Mouse (Mus musculus) ovary, postnatal 10 days (tissue): ENCODE measurements around the gene Rgl3.

Experiments
- DNase-seq: peaks from one replicate; pipeline ENCODE4 v3.0.0; 2022; ENCODE audit warnings: low spot score

Gene Rgl3

DNA sequence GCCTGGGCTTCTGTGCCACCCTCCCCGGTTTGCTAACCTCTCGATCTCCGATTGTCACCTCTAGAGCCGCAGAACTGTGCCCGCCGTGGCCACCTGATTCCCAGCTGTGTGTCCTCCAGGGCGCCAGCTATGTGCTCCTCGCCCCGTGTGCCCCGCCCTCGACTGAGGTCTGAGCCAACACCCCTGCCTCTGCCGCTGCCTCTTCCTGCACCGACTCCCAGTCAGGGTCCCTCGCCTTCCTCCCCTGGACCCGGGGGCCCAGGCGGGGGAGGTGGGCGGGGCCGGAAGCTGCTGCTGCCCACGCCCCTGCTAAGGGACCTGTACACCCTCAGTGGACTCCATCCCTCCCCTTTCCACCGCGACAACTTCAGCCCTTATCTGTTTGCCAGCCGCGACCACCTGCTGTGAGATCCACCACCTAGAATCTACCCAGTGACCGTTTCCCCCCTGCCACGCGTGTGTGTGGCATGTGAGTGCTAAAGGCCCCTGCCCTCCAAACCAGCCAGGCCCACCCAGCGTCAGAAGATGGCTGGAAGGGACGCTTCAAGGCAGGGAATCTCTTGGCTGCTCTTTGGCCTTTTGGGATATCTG is 41.6 kb downstream of the Rgl3 start:
- DNase-seq, result no peak

DNA sequence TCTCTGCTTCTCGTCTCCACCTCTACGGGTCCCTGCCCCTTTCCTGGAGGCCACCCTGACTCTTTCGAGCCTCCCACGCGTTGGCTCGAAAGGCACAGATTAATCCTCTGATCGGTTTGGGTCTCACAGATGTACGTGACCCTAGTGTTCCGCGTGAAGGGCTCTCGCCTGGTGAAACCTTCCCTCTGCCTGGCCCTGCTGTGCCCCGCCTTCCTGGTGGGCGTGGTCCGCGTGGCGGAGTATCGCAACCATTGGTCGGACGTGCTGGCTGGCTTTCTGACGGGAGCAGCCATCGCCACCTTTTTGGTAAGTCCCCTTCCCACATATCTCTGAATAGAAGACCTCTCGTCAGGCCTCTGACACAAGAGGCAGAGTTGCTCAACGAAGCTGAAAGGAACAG is 45.0 kb downstream of the Rgl3 start:
- DNase-seq, result no peak

DNA sequence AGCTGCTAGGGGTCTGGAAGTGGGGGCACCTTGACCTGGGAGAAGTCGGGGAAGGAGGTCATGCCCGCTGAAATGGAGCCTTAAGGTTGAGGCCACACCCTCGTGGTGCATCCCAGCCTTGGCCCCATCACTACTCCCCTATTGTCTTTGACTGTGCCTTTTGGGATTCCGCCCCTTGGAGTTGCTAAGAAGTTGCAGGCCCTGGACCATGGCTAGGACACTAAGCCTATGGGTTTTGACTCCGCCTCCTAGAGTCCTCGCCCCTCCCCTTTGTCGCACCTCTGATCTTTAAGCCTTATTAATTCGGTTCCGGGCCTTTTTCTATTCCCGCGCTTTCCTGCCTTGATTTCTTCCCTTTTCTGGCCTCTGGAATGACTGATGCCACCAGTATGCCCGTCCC is 45.6 kb downstream of the Rgl3 start:
- no peak for DNase-seq

DNA sequence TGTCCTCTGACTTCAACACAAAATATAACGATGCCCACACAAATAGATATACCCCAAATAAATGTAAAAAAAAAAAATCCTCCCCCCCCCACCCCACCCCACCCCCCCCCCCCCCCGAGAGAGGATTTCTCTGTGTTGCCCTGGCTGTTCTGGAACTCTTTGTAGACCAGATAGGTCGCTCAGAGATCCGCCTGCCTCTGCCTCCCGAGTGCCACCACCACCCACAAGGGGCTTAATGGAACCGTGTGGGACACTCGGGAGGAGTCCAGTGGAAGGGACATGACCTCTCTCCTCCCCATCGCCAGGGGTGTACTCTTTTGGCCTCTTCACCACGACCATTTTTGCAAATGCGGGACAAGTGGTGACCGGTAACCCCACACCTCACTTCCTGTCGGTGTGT is 46.2 kb downstream of the Rgl3 start:
- no peak for DNase-seq

DNA sequence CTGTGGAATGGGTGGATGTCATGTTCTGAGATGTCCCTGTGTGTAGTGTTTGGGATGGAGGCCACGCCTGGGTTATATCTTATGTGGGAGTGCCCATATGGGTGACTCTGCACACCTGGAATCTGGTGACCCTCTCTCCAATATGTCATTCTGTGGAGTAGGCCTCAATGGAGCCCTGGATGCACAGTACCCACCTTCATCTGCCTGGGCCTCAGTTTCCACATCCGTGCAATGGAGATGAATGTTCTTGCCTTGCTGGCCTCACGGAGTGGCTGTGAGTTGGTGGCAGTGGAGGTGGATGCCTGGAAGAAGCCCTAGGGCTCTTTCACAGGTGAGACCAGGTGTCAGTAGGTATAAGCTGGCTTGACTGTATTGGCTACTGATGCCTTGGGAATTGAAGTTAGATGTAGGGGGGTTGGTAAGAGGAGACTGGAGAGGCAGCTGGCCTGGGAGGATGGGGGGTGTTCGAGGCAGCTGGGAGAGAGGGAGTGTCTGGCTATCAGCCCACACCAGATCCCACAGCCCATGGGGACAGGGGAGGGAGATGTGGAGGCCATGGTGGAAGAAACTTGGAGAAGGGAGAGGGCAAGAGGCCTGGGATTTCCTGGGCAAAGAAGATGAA is 50.9 kb downstream of the Rgl3 start:
- DNase-seq, result no peak

DNA sequence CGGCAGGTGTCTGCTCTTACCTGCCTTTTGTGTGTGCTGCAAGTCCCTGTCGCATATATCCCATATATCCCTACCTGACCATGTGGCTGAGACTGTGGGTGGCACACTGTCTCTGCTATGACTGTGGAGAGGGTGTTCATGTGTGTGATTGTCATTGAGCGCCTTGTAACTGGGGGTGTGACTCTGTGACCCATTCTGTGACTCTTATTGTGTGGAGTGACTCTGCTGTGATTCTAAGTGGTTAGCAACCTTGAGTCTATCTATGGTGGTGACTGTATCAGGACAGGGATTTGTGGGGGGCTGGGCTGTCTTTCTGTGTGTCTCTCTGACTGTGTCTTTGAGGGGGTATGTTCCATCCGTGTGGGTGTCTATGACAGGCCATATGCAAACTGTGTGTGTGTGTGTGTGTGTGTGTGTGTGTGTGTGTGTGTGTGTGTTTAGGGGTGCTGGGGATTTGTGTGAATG is 51.5 kb downstream of the Rgl3 start:
- DNase-seq, result no peak

DNA sequence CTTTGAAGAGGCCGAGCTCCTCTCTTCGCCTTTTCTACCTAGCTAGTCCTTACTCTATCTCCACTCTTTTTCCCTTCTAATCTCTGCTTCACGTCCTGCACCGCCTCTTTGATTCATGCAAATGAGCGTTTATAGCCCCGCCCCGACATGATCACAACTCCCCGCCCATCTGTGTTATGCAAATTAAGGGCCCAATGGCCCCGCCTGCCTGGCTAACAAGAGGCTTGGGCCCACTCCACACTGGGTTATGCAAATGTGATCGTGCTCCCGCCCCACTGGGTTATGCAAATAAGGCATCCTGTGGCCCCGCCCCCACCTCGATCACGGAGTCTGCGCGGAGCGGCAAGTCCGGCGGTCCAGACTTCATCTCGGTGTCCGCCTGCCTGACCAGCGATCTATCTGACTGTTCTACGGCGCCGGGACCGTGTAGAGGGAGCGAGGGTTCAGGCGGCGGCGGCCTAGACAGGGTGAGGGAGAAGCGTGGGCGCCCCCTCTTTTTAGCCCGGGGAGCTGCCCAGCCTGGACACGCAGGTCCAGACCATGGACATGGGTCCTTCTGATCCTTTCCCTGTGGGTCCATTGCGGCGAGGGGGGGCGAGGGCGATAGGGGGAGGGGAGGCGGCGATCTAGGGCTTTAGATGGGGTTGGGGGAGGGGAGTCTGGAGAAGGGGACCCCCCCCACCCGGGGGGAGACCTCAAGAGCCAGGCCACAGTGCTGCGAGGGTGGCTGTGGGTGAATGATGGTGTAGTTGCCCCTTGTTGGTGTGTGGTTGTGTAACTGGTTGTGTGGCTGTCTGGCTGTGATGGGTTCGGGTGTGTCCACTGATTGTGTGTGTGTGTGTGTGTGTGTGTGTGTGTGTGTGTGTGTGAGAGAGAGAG is 52.3 kb downstream of the Rgl3 start, which contains the start of gene Plppr2:
Gene Plppr2 (plus strand): TSS at position 342 of the 879 bp plus-strand sequence.
- DNase-seq, result peak; percentile 89

DNA sequence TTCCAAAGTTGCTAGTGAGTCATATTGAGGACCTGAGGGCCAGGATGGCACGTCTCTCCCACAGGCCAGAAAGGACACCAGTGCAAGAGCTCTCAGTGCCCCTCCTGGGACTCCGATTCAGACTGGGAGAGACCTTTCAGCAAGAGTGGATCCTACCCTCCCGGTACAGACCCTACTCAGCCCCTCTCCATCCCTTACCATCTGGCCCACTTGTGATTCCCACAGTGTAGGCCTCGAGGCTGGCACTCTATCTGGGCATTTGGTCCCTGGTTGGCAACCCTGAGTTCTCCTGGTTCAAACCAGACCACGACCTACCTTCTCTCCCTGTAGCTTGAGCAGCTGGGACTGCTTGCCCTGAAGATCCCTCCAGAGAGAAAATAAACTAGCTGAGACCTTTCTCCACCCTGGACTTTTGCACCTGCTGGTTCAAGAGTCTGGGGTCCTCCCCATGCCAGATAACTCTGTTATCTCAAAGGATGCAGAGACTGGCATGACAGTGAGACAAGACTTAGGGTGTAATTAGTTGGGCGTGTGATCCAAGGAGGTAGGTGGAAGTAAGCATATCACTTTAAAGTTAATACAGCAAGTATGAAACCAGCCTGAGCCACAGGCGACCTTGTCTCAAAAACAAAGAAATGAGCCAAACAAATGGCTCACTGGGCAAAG is 53.6 kb downstream of the Rgl3 start:
- no peak for DNase-seq

DNA sequence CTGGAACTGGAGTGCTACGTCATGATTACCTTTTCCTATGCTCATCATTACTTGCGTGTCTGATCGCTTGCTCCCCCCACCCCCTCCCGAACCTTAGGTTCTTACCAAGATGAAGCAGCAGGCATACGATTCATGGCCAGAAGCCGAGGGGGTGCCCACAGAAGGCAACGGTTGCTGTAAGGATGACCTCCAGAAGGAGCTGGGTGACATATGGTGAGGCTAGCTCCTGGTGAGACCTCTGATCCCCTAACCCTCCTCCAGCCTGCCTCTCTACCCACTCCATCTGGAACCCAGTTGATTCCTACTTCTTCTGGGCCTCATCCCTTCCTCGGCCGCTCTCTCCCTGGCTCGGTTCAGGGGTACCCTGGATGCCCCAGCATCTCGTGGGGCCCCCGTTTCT is 55.2 kb downstream of the Rgl3 start:
- no peak for DNase-seq

DNA sequence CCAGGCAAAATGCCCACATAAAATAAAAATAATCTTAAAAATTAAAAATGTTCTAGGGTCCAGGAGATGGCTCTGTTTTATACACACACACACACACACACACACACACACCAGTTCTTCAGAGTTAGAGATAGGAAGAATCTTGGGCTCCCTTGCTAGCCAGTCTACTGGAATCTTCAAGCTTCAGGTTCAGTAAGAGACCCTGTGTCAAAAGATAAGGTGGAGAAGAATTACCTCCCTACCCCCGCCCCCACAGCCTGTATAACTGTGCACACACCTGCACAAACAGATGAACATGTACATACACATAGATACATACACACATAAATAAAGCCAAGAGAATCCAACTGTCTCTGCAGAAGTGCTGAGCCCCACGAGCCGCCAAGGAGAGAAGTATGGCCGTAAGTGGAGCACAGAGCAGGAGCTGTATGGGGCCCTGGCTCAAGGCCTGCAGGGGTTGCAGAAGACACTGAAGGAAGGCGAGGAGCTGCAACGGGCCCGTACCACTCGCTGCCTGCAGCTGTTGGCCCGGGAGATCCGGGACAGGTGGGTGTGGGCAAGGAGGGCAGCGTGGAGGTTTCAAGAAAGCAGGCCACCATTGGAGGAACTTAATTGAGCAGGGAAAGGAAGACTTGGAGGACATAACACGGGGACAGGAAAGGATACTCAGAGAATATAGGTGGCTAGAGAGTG is 56.7 kb downstream of the Rgl3 start:
- DNase-seq, result no peak

DNA sequence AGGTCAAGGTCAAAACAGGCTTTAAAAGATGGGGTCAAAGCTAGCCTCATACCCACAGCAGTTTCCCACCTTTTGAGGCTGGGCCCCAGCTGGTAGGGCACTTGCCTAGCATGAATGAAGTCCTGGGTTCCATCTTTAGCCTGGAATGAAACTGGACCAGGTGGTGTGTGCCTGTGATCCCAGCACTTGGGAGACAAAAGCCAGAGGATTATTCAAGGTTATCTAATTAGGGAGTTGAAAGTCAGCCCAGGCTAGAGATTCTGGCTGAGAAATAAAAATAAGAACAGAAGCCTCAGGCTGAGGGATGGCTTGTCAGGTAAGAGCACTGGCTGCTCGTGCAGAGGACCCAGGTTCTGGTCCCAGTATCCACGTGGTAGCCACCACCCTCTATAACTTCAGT is 57.2 kb downstream of the Rgl3 start:
- DNase-seq, result no peak

DNA sequence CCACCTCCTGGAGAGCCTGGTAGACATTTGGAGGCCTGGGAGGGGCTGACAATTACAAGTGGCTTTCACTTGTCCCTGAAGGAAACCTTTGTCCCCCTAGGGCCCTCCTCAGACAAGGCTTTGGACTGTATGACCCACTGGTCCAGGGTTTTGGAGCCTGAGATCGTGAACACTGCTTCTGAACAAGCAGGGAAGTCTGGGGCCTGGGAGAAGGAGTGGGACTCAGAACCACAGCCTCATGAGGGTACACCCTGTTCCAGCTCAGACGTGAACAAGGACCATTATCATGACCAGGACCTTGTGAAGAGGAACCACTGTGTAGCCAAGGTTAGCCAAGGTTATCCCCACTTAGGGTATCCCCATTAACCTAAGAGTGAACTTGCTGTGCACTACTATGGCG is 60.0 kb downstream of the Rgl3 start:
- DNase-seq, result no peak

DNA sequence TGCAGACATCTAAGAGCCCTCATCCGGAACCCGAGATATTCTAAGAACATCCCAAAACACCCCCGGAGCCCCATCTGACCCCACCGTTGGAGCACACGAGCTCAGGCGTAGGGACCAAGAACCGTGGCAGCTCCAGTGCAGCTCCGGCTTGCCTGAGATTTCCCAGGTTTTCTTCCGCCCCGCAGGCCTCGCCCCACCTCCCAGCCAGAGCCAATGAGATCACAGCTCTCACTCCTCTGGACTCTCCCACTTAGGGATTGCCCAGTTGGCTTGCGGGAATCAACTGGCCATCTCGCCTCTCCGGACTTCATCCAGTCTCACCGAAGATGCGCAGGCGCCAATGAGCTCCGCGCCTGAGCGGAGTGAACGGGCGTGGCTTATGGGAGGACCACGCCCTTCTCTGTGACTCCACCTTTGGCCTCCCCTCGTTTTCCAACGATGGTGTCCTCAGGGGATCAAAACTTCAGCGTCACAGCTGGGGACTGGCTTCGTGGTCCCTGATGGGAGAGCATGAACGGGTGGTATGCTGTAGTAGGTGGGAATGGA is 62.0 kb downstream of the Rgl3 start, which contains the start of the genes Ccdc159 and Tmem205:
Gene Ccdc159 (plus strand): TSS at position 264 of the 546 bp plus-strand sequence.
Gene Tmem205 (minus strand): TSS at position 349 of the 546 bp plus-strand sequence.
- peak; percentile 64 for DNase-seq

DNA sequence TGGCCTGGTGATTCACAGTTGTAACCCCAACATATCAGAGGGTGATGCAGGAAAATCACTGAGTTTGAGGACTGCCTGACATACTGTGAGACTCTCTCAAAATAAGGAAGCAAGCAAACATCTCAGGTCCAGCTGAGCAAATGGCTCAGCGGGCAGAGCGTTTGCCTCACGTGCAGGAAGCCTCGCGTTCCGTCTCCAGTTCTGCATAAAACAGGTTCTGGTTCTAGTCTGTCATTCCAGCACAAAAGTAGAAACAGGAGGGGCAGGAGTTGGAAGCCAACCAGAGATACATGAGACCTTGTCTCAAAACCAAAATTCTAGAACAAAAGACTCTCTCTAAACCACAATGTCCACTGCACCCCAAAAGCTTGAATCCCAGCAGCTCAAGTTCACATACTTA is 62.5 kb downstream of the Rgl3 start:
- no peak for DNase-seq

DNA sequence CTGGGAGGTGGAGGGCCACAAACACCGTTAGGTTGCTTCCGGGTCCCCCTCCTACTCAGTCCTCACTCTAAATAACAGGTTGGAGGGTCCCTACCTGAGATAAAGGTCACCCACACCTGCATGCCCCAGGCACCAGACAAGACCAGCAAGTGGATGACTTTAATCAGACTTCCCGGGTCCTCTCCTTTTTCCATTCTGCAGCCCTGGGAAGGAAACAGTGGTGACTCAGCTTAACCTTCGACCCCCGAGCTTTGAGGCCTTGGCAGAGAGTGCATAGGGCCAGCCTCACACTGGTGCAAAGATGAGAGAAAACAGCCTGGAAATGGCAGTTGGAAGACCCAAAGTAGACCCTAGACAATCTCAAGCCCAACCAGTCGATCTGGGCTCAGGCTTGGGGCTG is 63.1 kb downstream of the Rgl3 start:
- DNase-seq, result no peak

DNA sequence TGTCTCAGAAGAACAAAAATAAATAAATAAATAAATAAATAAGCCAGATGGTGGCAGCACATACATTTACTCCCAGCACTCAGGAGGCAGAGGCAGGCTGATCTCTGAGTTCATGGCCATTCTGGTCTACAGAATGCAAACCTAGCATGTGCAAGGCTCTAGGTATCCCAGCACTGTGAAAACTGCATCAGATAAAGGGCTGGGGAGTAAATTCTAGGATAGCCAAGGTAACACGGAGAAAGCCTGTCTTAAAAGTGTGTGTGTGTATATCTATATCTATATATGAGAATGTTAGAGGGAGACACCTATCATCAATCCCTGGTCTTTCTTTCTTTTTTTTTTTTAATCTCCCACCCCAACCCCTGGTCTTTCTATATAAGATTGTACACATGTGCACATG is 63.7 kb downstream of the Rgl3 start:
- DNase-seq, result no peak

DNA sequence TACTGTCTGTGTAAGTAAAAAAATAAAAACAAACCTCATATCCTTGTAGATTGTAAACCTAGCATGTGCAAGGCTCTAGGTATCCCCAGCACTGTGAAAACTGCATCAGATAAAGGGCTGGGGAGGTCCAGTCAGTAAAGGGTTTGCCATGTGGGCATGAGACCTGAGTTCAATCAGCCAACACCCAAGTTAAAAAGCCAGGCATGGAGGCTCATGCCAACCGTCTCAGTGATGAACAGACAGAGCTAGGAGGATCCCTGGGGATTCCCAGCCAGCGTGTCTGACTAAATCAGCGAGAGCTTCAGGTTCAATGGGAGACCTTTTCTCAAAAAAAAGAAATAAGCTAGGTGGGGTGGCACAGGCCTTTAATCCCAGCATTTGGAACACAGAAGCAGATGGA is 64.2 kb downstream of the Rgl3 start:
- DNase-seq, result no peak

DNA sequence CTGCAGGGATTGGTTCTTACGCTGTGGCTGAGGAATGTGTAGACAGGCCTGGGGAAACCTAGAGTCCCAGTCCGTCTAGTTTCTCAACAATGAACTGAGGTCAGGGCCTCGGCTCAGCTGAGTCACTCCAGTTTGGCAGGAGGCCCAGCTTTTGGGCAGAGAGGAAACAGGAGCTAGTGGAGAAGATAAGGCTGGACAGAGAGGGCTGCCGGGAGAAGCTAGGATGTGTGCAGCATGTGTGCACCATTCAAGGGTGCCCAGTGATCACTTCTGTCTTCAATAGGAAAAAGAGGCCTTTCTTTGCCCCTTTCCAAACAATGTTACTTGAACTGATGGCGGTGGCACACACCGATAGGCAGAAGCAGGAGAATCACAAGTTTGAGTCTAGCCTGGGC is 65.2 kb downstream of the Rgl3 start:
- peak; percentile 55 for DNase-seq

DNA sequence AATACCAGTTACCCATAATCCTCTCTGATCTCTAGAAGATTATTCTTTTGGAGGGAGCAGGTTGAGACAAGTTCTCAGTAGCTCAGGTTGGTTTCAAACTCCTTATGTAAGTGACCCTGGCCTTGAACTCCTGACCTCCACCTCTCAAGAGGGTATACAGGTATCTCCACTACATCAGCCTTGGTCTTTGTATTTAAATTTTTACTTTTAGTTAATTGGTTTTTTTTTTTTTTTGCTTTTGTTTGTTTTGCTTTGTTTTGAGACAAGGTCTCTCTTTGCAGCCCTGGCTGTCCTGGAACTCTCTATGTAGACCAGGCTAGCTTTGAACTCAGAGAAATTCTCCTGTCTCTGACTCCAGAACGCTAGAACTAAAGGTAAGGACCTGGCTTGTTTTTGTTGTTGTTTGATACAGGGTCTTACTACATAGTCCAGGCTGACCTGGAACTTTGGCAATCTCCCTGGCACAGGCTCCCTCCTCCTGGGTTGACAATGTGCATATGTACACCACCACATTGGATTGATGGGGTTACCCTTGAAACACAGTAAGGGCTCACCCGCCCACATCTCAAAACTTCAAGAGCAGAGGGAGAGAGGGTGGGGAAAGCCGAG is 65.7 kb downstream of the Rgl3 start:
- DNase-seq, result no peak

DNA sequence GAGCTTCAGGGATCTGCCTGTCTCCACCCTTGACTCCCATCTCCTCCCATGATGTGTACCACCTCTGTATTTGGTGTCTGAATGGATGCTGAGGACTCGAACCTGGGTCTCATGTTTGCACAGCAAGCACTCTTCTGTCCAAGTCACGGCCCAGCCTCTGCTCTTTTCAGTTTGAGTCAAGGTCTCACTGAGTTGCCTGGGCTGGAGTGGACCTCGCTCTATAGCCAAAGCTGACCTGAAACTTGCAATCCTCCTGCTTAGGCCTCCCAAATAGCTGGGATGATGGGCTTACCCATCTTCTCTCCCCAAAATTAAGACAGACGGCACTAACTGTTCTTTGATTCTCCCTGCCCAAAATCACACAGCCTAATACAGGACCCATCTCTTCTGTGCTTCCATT is 66.2 kb downstream of the Rgl3 start:
- DNase-seq, result no peak
